Mouse (Mus musculus) testis, adult 2 months (tissue): Measurements from ENCODE around the gene Jakmip3. TPM values are rescaled to one million over a fixed set of nuclear protein-coding genes. Genes with fewer than 3 reads are reported as not detected.

Experiments
- H3K27ac ChIP-seq: fragments of 200-500 bp; 2 replicates; pipeline ENCODE4 v1.5.1; 2012; ENCODE audit warnings: low read depth, low read length; ENCODE audit not compliant: control insufficient read depth, insufficient read depth
- H3K27me3 ChIP-seq: fragments of 200-500 bp; 2 replicates; pipeline ENCODE4 v1.6.1; 2012; ENCODE audit warnings: mild to moderate bottlenecking, low read length, moderate library complexity; ENCODE audit not compliant: control insufficient read depth, insufficient read depth
- H3K36me3 ChIP-seq: fragments of 200-500 bp; 2 replicates; pipeline ENCODE4 v1.6.1; 2012; ENCODE audit warnings: mild to moderate bottlenecking, low read length; ENCODE audit not compliant: control insufficient read depth, insufficient read depth
- H3K4me1 ChIP-seq: fragments of 200-500 bp; 2 replicates; pipeline ENCODE4 v1.6.1; 2012; ENCODE audit warnings: low read length; ENCODE audit not compliant: control insufficient read depth, insufficient read depth
- H3K4me3 ChIP-seq: fragments of 200-500 bp; 2 replicates; pipeline ENCODE4 v1.5.1; 2012; ENCODE audit warnings: low read depth, mild to moderate bottlenecking, low read length, moderate library complexity, mixed read lengths; ENCODE audit not compliant: control insufficient read depth
- CTCF ChIP-seq: fragments of 200-500 bp; IDR thresholded peaks from 2 replicates; pipeline ENCODE4 v1.5.1; 2012; ENCODE audit warnings: low read depth, mild to moderate bottlenecking, inconsistent platforms, low read length, moderate library complexity; ENCODE audit not compliant: control insufficient read depth, insufficient read depth, insufficient replicate concordance
- POLR2A ChIP-seq: fragments of 200-500 bp; IDR thresholded peaks from 2 replicates; pipeline ENCODE4 v1.6.1; 2012; ENCODE audit warnings: low read depth, mild to moderate bottlenecking, inconsistent platforms, low read length, moderate library complexity; ENCODE audit not compliant: control insufficient read depth
- polyA plus RNA-seq: library from polyadenylated mRNA; depleted of rRNA; stranded (reverse); fragments of >200 nt; gene quantifications from 2 replicates; pipeline ENCODE4 v1.2.3, GENCODE M21; 2012

Gene Jakmip3
- polyA plus RNA-seq, 1 experiment = 3.6 TPM

DNA sequence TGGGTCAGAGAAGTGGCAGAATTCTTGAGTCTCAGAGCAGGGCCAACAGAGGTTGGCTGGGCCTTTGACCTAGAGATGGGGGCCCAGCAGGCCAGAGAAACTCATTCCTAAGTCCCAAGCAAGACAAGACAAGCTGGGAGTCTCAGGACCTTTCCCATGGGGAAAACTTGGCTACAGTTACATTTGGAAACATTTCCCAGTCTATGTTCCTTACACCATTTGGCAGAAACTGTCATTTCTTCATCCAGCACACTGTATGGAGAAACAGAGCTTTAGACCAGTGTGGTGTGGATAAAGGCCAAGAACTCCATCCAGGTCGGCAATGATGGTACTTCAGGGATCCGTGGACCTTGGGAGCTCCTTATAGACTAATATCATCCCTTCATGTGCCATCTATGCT is 71.1 kb downstream of the Jakmip3 start:
- Histone ChIP-seq H3K27me3 (no peaks in the 10 kb centered on the region), H3K27ac (no peak overlapping the region), H3K4me1 (peaks cover 2% of the 10 kb centered on the region; the same call in 1 of the 2 replicates), H3K4me3 (no peak overlapping the region), H3K36me3 (no peaks in the 10 kb centered on the region)
- no peak for TF ChIP-seq CTCF
- TF ChIP-seq POLR2A = no peak

DNA sequence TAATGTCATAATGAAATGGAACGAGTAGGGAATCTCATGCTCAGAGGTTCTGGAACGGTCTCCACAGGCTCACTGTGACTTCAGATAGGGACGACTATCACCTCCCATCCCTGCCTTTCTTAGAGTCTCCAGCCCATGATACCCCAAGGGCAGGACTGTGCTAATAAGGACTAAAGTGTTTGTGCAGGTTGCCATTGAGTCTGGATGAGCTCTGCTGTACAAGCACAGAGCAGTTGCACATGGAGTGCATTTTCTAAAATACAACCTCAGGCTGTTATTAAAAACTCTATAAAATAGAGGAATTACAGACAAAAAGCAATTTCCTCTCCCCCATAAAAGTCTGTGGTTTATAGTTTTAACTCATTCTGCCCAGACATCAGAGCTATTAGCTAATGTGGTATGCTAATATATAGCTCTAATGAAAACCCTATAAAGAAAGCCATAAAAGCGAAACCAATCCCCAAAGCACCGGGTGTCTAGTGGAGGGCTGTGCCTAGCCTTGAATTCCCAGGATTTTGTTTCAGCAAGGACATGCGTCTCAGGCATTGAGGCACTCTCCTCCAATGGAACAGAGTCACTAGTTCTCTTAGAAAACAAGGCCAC is 72.3 kb downstream of the Jakmip3 start:
- no peaks in the 10 kb centered on the region for H3K36me3 ChIP-seq
- no peaks in the 10 kb centered on the region for H3K27me3 ChIP-seq
- TF ChIP-seq CTCF = no peak
- no peak for TF ChIP-seq POLR2A
- H3K4me3 ChIP-seq = no peak overlapping the region
- H3K4me1 ChIP-seq = peaks cover 2% of the 10 kb centered on the region; the same call in 1 of the 2 replicates
- H3K27ac ChIP-seq = no peak overlapping the region

DNA sequence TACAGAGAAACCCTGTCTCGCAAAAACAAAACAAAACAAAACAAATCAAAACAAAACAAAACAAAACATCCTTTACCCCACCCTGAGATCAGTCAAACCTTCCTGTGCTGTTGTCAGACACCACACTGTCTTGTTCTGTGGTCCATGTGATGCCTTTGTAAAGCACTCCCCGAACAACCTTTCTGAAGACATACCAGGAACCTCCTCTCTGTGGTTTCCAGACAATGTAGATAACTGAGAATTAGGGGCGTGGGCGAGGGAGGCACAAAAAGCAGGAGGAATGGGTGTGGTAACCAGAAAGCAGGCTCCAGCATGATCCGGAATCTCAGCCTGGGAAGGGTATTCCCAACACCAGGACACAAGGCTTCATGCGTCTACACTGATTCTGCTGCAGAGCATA is 74.6 kb downstream of the Jakmip3 start:
- Histone ChIP-seq H3K27ac (no peak overlapping the region), H3K36me3 (no peaks in the 10 kb centered on the region), H3K4me3 (no peak overlapping the region), H3K4me1 (peaks cover 2% of the 10 kb centered on the region; the same call in 1 of the 2 replicates), H3K27me3 (no peaks in the 10 kb centered on the region)
- TF ChIP-seq POLR2A = no peak
- TF ChIP-seq CTCF = no peak

DNA sequence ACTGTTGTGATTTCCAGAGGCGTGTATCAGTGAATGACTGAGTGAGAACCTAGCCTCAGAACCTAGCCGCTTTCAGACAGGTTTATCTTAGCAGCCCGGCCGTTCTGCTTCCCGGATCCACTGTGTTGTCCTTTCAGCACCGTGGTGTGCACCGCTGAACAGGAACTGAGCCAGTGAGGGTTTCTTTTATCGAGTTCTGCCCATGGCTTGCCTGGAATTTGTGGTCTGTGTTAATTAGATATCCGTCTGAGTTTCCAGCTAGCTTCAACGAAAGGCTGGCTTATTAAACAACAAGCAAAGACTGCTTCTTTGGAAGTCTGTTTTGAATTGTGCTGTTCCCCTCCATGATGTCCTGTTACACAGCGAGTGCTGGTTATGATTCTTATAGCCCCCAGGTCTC is 75.8 kb downstream of the Jakmip3 start:
- Histone ChIP-seq H3K27ac (no peak overlapping the region), H3K27me3 (no peaks in the 10 kb centered on the region), H3K36me3 (no peaks in the 10 kb centered on the region), H3K4me3 (no peak overlapping the region), H3K4me1 (peaks cover 10% of the 10 kb centered on the region)
- TF ChIP-seq CTCF (no peak), POLR2A (no peak)

DNA sequence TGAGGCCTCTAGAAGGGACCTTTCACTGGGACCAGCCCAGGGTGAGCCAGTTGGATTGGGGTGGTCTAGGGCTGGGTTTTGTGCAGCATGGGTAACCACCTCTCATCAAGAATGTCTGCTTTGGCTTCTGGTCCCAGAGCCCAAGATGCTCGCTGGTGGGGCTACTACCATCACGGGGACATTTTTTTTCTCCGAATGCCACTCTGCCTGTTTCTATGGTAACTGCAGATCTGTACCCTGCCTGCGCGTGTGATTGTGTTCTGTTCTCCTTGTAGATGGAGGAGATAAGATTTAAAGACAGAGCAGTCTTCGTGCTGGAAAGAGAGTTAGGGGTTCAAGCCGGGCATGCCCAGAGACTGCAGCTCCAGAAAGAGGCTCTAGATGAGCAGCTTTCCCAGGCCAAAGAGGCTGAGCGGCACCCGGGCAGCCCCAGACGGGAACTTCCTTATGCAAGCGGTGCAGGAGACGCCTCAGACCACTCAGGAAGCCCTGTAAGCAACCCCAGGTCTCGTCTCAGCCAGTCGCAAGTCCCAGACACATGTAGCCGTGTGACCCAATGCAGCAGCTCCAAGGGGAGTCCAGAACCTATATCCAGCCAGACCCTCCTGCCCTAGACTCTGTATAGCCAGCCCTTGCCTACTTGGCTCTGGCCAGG is 76.8 kb downstream of the Jakmip3 start:
- Histone ChIP-seq H3K27me3 (no peaks in the 10 kb centered on the region), H3K36me3 (no peaks in the 10 kb centered on the region), H3K27ac (no peak overlapping the region; the same call in 1 of the 2 replicates), H3K4me1 (peaks cover 10% of the 10 kb centered on the region), H3K4me3 (no peak overlapping the region)
- TF ChIP-seq POLR2A (no peak), CTCF (no peak)

DNA sequence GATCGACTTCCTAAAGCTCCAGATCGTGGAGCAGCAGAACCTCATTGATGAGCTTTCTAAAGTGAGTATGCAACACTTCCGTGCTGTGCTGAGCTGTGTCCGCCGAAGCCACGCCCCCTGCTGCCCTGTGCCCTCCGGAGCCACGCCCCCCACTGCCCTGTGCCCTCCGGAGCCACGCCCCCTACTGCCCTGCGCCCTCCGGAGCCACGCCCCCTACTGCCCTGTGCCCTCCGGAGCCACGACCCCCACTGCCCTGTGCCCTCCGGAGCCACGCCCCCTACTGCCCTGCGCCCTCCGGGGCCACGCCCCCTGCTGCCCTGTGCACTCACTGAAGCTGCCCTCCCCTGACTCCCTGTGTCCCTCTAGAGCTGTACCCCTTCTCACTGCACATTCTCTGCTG is 80.4 kb downstream of the Jakmip3 start:
- no peak for TF ChIP-seq CTCF
- peak; percentile 37; the same call in 1 of the 2 replicates for TF ChIP-seq POLR2A
- Histone ChIP-seq H3K27me3 (no peaks in the 10 kb centered on the region), H3K36me3 (no peaks in the 10 kb centered on the region), H3K27ac (peak overlapping the region; percentile 90), H3K4me1 (peaks cover 10% of the 10 kb centered on the region), H3K4me3 (peak overlapping the region; percentile 36)

DNA sequence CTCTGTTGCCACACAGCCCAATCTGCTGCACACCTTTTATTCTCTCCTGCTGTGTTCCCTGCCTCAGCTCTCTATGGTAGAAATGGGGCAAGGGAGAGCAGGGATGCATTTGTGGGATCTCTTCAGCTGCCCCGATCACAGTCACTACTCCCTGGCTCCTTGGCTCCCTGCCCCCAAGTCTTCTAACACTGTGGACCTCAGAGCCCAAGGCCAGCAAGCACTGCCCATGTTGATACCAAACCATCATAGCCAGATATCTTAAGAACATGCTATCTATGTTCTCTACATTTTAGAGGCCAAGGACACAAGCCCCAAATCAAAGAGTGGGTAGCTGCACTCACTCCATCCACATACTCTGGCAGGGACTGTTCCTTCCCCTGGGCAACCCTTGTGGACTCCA is 80.8 kb downstream of the Jakmip3 start:
- no peaks in the 10 kb centered on the region for H3K36me3 ChIP-seq
- H3K4me1 ChIP-seq = peaks cover 10% of the 10 kb centered on the region
- no peak for TF ChIP-seq POLR2A
- no peak for TF ChIP-seq CTCF
- H3K27me3 ChIP-seq = no peaks in the 10 kb centered on the region
- H3K27ac ChIP-seq = peak overlapping the region; percentile 90
- no peak overlapping the region for H3K4me3 ChIP-seq
